Mouse (Mus musculus) forebrain, embryonic 16.5 days (tissue): Measurements from ENCODE around the gene Otud3. TPM values are rescaled to one million over a fixed set of nuclear protein-coding genes. Genes with fewer than 3 reads are reported as not detected.

Source experiments
- polyA plus RNA-seq: library from polyadenylated mRNA; unstranded; fragments of >200 nt; fragmentation: Nextera tagmentation; extraction: Ambion mirVana; gene quantifications from 2 replicates; pipeline ENCODE4 v1.2.1, GENCODE M21; 2015

The Otud3 gene
- polyA plus RNA-seq, 1 experiment from 2014 or later: 2.4 TPM

Other genes with a start within 250 kb of the Otud3 start
- not detected in 2 replicates for gene Pla2g2c, start 189.2 kb downstream of the Otud3 start, polyA plus RNA-seq
- gene Ubxn10, start 176.8 kb downstream of the Otud3 start, polyA plus RNA-seq: 1.3 and 1.9 TPM in 2 replicates
- not detected in 2 replicates for gene Pla2g2f, start 156.3 kb downstream of the Otud3 start, polyA plus RNA-seq
- gene Pla2g2d, start 138.2 kb downstream of the Otud3 start, polyA plus RNA-seq: 0.16 TPM in 1 of 2 replicates, not detected in the other
- gene Pla2g5, start 50.5 kb downstream of the Otud3 start, polyA plus RNA-seq: 0.54 and 1.2 TPM in 2 replicates
- not detected in 2 replicates for gene Gm13030, start 40.0 kb downstream of the Otud3 start, polyA plus RNA-seq
- gene Pla2g2e, start 36.0 kb downstream of the Otud3 start, polyA plus RNA-seq: not detected in 2 replicates
- gene Rnf186, start 53.2 kb upstream of the Otud3 start, polyA plus RNA-seq: not detected in 2 replicates
- 1.1 and 1.2 TPM in 2 replicates for gene Tmco4, start 58.9 kb upstream of the Otud3 start, polyA plus RNA-seq
- gene Htr6, start 161.6 kb upstream of the Otud3 start, polyA plus RNA-seq: 0.34 and 0.60 TPM in 2 replicates
- 27.0 and 30.3 TPM in 2 replicates for gene Nbl1, start 179.0 kb upstream of the Otud3 start, polyA plus RNA-seq
- 355 and 370 TPM in 2 replicates for gene Minos1, start 217.2 kb upstream of the Otud3 start, polyA plus RNA-seq